Mouse (Mus musculus) heart, postnatal 0 days (tissue): ENCODE measurements at regions not wholly inside any gene's neighbourhood (a gene's known extent, or its start where the extent isn't known, plus 50 kb on each side); places are given as distances from the start of the nearest gene placed in this dataset.

Source experiments
- CTCF ChIP-seq: IDR thresholded peaks from 2 replicates; pipeline ENCODE4 v1.5.1; 2016; ENCODE audit warnings: antibody characterized with exemption, control low read depth, low read depth
- EP300 ChIP-seq: IDR thresholded peaks from 2 replicates; pipeline ENCODE4 v1.6.1; 2016; ENCODE audit warnings: antibody characterized with exemption, low read depth

DNA sequence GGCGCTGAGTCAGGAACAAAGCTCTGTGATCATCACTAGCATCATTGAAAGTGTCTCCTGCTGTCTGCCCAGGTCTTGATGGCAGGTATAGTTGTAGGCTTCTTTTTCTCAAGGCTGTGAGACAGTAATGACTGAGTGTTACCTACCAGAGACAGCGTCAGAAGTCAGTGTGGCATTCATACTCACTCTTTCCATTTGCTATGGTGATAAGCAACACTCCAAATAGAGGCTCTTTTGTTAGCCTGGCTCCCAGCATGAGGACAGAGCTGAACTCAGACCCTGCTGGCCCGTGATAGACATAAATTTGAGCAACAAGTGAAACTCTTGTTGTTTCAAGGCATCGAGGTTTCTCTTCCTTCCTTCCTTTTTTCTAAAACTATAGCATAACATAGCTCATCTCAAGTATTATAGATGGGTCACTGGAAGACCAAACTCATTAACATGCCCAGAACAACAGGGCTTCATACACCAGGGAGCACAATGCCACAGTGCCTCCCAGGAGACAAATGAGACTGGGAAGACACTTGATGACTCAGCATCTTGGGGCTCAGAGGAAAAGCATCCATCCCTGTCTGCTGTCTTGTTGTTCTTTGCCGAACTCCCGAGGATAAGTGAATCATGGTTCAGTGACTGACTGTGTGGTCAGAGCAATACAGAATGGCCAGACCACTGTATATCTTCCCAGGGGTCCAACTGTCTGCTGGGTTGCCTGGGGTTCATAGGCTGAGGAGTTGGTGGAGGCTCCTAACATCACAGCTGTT is 225.5 kb upstream of the Bmp2 start:
- no peak for TF ChIP-seq CTCF
- no peak for TF ChIP-seq EP300
